Mouse (Mus musculus): ENCODE results near the gene Ints14.

The Ints14 gene

GRCm38 (mm10) chr9:64960117-64960977 is at the start of gene Ints14:
Gene Ints14, plus strand, starts transcription at chr9:64960905.
- in situ Hi-C loops (cut with MboI; ENCODE audit: unreplicated experiment in 2 of 2): loop anchor here in 1 of 2 experiments (5.0 kb wide), 1 partner anchor 678 kb away; the partner anchor contains the start of gene Tipin

GRCm38 (mm10) chr9:64913406-64913805 is 47.3 kb upstream of the Ints14 start:
- in situ Hi-C loops (cut with MboI; ENCODE audit: unreplicated experiment in 2 of 2): no loop called here

GRCm38 (mm10) chr9:64913973-64914372 is 46.7 kb upstream of the Ints14 start:
- in situ Hi-C loops (cut with MboI; ENCODE audit: unreplicated experiment in 2 of 2): no loop called here

- in situ Hi-C loops (cut with MboI; ENCODE audit: unreplicated experiment in 2 of 2): no loop called here
Observed at GRCm38 (mm10) chr9:64914629-64915028, 46.1 kb upstream of the Ints14 start.

GRCm38 (mm10) chr9:64918560-64918959 is 42.1 kb upstream of the Ints14 start:
- in situ Hi-C loops (cut with MboI; ENCODE audit: unreplicated experiment in 2 of 2): no loop called here

- in situ Hi-C loops (cut with MboI; ENCODE audit: unreplicated experiment in 2 of 2): loop anchor here (25.0 kb wide), 2 partner anchors 988 to 1013 kb away; no protein-coding TSS in a partner anchor
Observed at GRCm38 (mm10) chr9:64925771-64926170, 34.9 kb upstream of the Ints14 start.

- in situ Hi-C loops (cut with MboI; ENCODE audit: unreplicated experiment in 2 of 2): loop anchor here (25.0 kb wide), 2 partner anchors 989 to 1014 kb away; no protein-coding TSS in a partner anchor
Observed at GRCm38 (mm10) chr9:64926201-64926991, 34.3 kb upstream of the Ints14 start.

- in situ Hi-C loops (cut with MboI; ENCODE audit: unreplicated experiment in 2 of 2): loop anchor here (10.0 to 25.0 kb wide), 4 partner anchors 155 to 1018 kb away; partner anchors contain the start of gene Dis3l (in 1 of the 2)
Observed at GRCm38 (mm10) chr9:64930256-64930655, 30.4 kb upstream of the Ints14 start.

- in situ Hi-C loops (cut with MboI; ENCODE audit: unreplicated experiment in 2 of 2): loop anchor here (10.0 to 25.0 kb wide), 4 partner anchors 157 to 1020 kb away; partner anchors contain the start of gene Dis3l (in 1 of the 2)
Observed at GRCm38 (mm10) chr9:64931751-64932610, 28.7 kb upstream of the Ints14 start.

GRCm38 (mm10) chr9:64934015-64934754 is 26.5 kb upstream of the Ints14 start:
- in situ Hi-C loops (cut with MboI; ENCODE audit: unreplicated experiment in 2 of 2): loop anchor here (10.0 to 25.0 kb wide), 4 partner anchors 159 to 1022 kb away; partner anchors contain the start of gene Dis3l (in 1 of the 2)

GRCm38 (mm10) chr9:64936508-64936907 is 24.2 kb upstream of the Ints14 start:
- in situ Hi-C loops (cut with MboI; ENCODE audit: unreplicated experiment in 2 of 2): loop anchor here (5.0 to 25.0 kb wide), 5 partner anchors 162 to 1024 kb away; partner anchors contain the start of gene Dis3l (in 1 of the 2)

GRCm38 (mm10) chr9:64937491-64937890 is 23.2 kb upstream of the Ints14 start:
- in situ Hi-C loops (cut with MboI; ENCODE audit: unreplicated experiment in 2 of 2): loop anchor here (5.0 to 25.0 kb wide), 5 partner anchors 163 to 1025 kb away; partner anchors contain the start of gene Dis3l (in 1 of the 2)

- in situ Hi-C loops (cut with MboI; ENCODE audit: unreplicated experiment in 2 of 2): loop anchor here (5.0 to 25.0 kb wide), 5 partner anchors 164 to 1026 kb away; partner anchors contain the start of gene Dis3l (in 1 of the 2)
Observed at GRCm38 (mm10) chr9:64938535-64938934, 22.2 kb upstream of the Ints14 start.

GRCm38 (mm10) chr9:64939281-64939680 is 21.4 kb upstream of the Ints14 start:
- in situ Hi-C loops (cut with MboI; ENCODE audit: unreplicated experiment in 2 of 2): loop anchor here (5.0 to 25.0 kb wide), 5 partner anchors 164 to 1027 kb away; partner anchors contain the start of gene Dis3l (in 1 of the 2)

- in situ Hi-C loops (cut with MboI; ENCODE audit: unreplicated experiment in 2 of 2): loop anchor here (5.0 to 25.0 kb wide), 6 partner anchors 165 to 1027 kb away; partner anchors contain the start of genes Dis3l (in 1 of the 2) and Tipin (in 1 of the 2)
Observed at GRCm38 (mm10) chr9:64939790-64940189, 20.9 kb upstream of the Ints14 start.

GRCm38 (mm10) chr9:64940731-64941346 is 19.9 kb upstream of the Ints14 start:
- in situ Hi-C loops (cut with MboI; ENCODE audit: unreplicated experiment in 2 of 2): loop anchor here (10.0 to 25.0 kb wide), 3 partner anchors 656 to 1029 kb away; partner anchors contain the start of gene Tipin (in 1 of the 2)

GRCm38 (mm10) chr9:64941650-64942049 is 19.1 kb upstream of the Ints14 start:
- in situ Hi-C loops (cut with MboI; ENCODE audit: unreplicated experiment in 2 of 2): loop anchor here (10.0 to 25.0 kb wide), 3 partner anchors 657 to 1029 kb away; partner anchors contain the start of gene Tipin (in 1 of the 2)

GRCm38 (mm10) chr9:64943997-64944396 is 16.7 kb upstream of the Ints14 start:
- in situ Hi-C loops (cut with MboI; ENCODE audit: unreplicated experiment in 2 of 2): loop anchor here (10.0 to 25.0 kb wide), 3 partner anchors 659 to 1032 kb away; partner anchors contain the start of gene Tipin (in 1 of the 2)

All from v-Abl transformed pro-B cells (cell line).